Mouse (Mus musculus) hindbrain, embryonic 12.5 days (tissue): ENCODE results near the gene Olfr460. TPM values are rescaled to one million over a fixed set of nuclear protein-coding genes. Genes with fewer than 3 reads are reported as not detected.
"Not testable (repeated sequence)": the region's sequence is repeated elsewhere in the genome, so short reads cannot be mapped to it uniquely, and the experiment has no call there.

ENCODE experiments used
- ATAC-seq: fragments of 200-750 bp; cut with Nextera tagmentation; 2 replicates; pipeline ENCODE4 v1.8.0; 2017; ENCODE audit warnings: moderate TSS enrichment; ENCODE audit not compliant: low FRiP score
- H3K27ac ChIP-seq: fragments of 300-500 bp; sonication (generic); 2 replicates; pipeline ENCODE4 v1.5.1; 2016; ENCODE audit warnings: mild to moderate bottlenecking
- H3K27me3 ChIP-seq: fragments of 300-500 bp; sonication (generic); 2 replicates; pipeline ENCODE4 v1.6.1; 2016; ENCODE audit warnings: mild to moderate bottlenecking
- H3K36me3 ChIP-seq: fragments of 300-500 bp; sonication (generic); 2 replicates; pipeline ENCODE4 v1.6.1; 2016; ENCODE audit warnings: mild to moderate bottlenecking
- H3K4me1 ChIP-seq: fragments of 300-500 bp; sonication (generic); 2 replicates; pipeline ENCODE4 v1.6.1; 2016
- H3K4me2 ChIP-seq: fragments of 300-500 bp; sonication (generic); replicated peaks from 2 replicates; pipeline ENCODE4 v1.6.1; 2016; ENCODE audit warnings: mild to moderate bottlenecking
- H3K4me3 ChIP-seq: fragments of 300-500 bp; sonication (generic); 2 replicates; pipeline ENCODE4 v1.5.1; 2016; ENCODE audit warnings: mild to moderate bottlenecking
- H3K9ac ChIP-seq: fragments of 300-500 bp; sonication (generic); 2 replicates; pipeline ENCODE4 v1.6.1; 2016; ENCODE audit warnings: mild to moderate bottlenecking, moderate library complexity
- H3K9me3 ChIP-seq: fragments of 300-500 bp; sonication (generic); replicated peaks from 2 replicates; pipeline ENCODE4 v1.6.1; 2016; ENCODE audit warnings: mild to moderate bottlenecking
- WGBS: fragments of 180-500 bp; shearing (Covaris S2); methylation state at CpG from one replicate; pipeline ENCODE4 v1.1.7; 2016; 5-methylcytosine and 5-hydroxymethylcytosine counted together
- polyA plus RNA-seq: library from polyadenylated mRNA; unstranded; fragments of >200 nt; fragmentation: Nextera tagmentation; extraction: Ambion mirVana; gene quantifications from 2 replicates; pipeline ENCODE4 v1.2.1, GENCODE M21; 2016

Gene Olfr460
- not detected in 2 replicates for polyA plus RNA-seq

DNA sequence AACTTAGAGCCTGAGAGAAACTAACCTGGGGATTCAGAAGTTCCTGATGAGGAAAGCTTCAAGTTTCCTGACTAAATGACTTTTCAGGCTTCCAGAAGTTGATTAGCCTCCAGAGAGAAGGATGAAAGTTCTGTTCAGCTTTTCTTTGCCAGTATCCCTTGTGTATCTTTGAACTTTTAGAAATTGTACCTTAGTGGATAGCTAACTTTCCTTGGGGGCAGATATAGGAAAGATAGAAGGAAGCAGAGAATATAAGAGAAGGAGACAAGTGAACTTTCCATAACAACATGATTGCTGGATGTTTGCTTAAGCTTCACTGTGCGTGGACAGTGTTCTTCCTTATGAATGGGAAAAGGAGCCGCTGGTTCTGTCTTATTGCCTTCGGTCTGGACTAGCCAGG, at the start of gene Olfr460:
Gene Olfr460, plus strand, starts transcription at position 301 of the 400 bp plus-strand sequence.
- Histone ChIP-seq H3K4me3 (no peak within 1 kb of the TSS), H3K9ac (no peak within 1 kb of the TSS), H3K27ac (no peak within 1 kb of the TSS), H3K4me1 (no peaks in the 10 kb centered on the region), H3K9me3 (no peaks in the 10 kb centered on the region), H3K27me3 (no peaks in the 10 kb centered on the region), H3K4me2 (no peak within 1 kb of the TSS), H3K36me3 (no peaks in the 10 kb centered on the region)
- WGBS = 85% methylated on average over 3 of the region's 3 CpGs
- no peak for ATAC-seq

DNA sequence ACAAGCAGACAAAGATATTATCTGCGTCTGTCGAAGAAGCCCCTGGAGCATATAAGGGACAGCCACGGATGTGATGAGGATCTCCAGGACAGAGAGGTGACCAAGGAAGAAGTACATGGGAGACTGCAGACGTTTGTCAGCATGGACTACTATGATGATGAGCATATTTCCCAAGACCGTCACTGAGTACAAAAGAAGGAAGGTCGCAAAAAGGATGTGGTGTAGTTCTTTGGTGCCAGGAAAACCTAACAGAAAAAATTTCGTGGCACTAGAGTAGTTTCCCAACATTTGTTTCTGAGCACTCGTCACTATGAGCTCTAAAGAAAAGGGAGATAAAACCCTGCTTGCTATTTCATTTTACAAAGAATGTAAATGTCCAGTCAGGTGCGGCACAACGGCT, 24.6 kb upstream of the Olfr460 start:
- Histone ChIP-seq H3K4me2 (no peak overlapping the region), H3K4me1 (no peaks in the 10 kb centered on the region), H3K4me3 (no peak overlapping the region), H3K9ac (no peak overlapping the region), H3K27me3 (no peaks in the 10 kb centered on the region), H3K9me3 (no peaks in the 10 kb centered on the region), H3K27ac (no peak overlapping the region), H3K36me3 (no peaks in the 10 kb centered on the region)
- ATAC-seq = no peak
- WGBS = 86% methylated on average over 10 of the region's 10 CpGs

DNA sequence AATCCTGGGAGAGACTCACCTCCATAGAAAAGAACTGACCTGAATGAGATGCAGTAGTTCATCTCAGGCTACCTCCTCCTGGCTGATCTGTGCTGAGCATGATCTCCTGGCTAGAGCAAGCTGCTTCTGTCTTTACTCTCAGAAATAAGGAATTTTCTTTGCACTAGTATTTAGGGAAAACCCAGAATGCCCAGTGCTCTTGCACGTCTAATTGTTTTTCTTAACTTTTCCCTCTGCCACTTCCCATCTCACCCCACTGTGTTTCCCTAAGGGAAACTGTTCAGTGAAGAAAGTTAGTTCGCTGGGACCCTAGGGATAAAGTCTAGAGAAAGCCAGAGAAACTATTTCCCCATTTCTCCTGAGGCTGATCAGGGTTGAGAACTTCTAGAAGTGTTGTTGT, 14.3 kb upstream of the Olfr460 start, which contains the start of gene Olfr461:
Gene Olfr461, minus strand, starts transcription at position 101 of the 400 bp plus-strand sequence.
- no peak for ATAC-seq
- H3K9ac ChIP-seq = no peak within 1 kb of the TSS
- H3K27me3 ChIP-seq = no peaks in the 10 kb centered on the region
- H3K4me2 ChIP-seq = no peak within 1 kb of the TSS
- WGBS = 77% methylated on average over 2 of the region's 2 CpGs
- no peak within 1 kb of the TSS for H3K4me3 ChIP-seq
- no peaks in the 10 kb centered on the region for H3K9me3 ChIP-seq
- no peak within 1 kb of the TSS for H3K27ac ChIP-seq
- no peaks in the 10 kb centered on the region for H3K4me1 ChIP-seq
- no peaks in the 10 kb centered on the region for H3K36me3 ChIP-seq

DNA sequence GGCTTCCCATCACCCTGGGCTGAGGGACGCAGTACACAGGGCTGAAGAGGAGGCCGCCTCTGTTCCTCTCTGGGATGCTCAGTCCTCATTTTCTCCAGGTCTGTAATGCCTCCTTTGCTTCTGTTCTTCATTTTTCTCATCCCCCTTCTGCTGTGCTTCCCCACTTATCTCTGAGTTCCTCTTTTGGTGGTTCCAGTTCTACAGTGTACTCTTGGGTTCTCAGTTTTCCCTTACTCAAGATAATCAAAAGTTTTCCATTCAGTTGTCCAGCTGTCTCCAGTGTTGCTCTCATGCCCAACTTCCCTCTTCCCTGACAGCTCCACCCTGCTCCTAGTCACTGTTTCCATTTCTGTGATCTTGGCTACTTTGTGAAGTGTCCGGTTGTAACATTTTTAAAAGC, 4.3 kb downstream of the Olfr460 start:
- Histone ChIP-seq H3K4me3 (no peak overlapping the region), H3K9ac (no peak overlapping the region), H3K9me3 (no peaks in the 10 kb centered on the region), H3K27me3 (no peaks in the 10 kb centered on the region), H3K4me2 (no peak overlapping the region), H3K27ac (no peak overlapping the region), H3K36me3 (no peaks in the 10 kb centered on the region), H3K4me1 (no peaks in the 10 kb centered on the region)
- ATAC-seq = no peak
- WGBS = 81% methylated on average over 3 of the region's 3 CpGs

DNA sequence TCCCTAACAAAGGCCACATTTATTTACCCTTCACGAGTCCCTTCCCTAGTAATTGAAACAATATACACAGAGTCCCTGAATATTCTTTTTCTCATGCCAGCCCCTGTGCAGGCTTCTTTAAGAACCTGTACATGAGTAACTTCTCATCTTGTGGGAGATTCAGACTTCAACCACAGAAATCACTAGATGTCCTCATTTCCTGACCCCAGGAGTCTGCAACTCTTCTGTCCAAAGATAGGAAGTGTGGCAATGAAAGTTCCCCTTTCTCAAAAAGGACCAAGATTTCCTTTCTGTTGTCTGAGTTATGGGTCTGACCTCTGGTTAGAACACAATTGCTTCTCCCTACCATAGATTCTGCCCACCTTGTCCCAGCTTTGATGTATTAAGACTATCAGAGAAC, 7.0 kb downstream of the Olfr460 start:
- WGBS = 91% methylated on average over 1 of the region's 1 CpGs
- no peak overlapping the region for H3K4me2 ChIP-seq
- no peak overlapping the region for H3K9ac ChIP-seq
- H3K27me3 ChIP-seq = no peaks in the 10 kb centered on the region
- no peaks in the 10 kb centered on the region for H3K36me3 ChIP-seq
- no peaks in the 10 kb centered on the region for H3K9me3 ChIP-seq
- H3K27ac ChIP-seq = no peak overlapping the region
- no peaks in the 10 kb centered on the region for H3K4me1 ChIP-seq
- ATAC-seq = no peak
- no peak overlapping the region for H3K4me3 ChIP-seq

DNA sequence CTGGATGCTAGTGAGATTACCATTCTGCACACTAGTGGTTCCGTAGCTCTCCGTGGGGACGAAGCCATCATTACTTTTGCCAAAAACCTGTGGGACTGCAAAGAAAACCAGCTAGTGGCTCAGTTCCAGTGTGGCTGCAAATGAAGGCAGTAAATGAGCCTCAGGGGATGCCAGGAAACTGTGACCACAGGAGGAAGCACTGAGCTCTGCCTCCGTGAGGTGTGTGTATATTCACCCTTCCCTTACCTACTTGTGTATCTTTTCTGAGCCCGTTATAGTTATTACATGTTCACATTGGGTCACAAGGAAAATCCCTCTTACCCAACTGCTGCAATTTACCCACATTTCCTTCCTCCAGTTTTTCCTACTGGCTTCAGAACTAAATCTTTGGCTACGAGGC, 15.0 kb downstream of the Olfr460 start:
- H3K4me3 ChIP-seq = no peak overlapping the region
- no peak overlapping the region for H3K4me2 ChIP-seq
- no peaks in the 10 kb centered on the region for H3K27me3 ChIP-seq
- no peaks in the 10 kb centered on the region for H3K9me3 ChIP-seq
- H3K9ac ChIP-seq = no peak overlapping the region
- H3K4me1 ChIP-seq = no peaks in the 10 kb centered on the region
- ATAC-seq = no peak
- no peaks in the 10 kb centered on the region for H3K36me3 ChIP-seq
- 90% methylated on average over 6 of the region's 6 CpGs for WGBS
- H3K27ac ChIP-seq = no peak overlapping the region

DNA sequence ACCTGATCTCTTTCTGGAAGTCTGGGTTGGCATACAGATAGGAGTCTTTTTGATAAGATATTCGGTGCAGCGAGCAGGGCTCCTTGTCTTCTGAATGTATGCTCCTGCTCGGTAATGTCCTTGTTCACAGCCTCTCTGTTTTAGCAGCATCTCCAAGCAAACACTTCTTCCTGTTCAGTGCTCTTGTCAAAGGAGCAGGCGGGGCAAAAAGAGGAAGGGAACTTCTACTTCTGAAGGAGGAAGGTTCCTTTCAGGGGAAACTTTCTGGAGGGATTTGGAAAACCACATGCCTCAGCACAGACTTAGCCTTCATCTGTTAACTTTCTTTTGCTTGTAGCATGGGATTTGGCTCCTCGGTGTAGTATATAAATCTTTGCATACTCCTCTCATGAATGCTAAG, 16.4 kb downstream of the Olfr460 start, which contains the start of gene Clec5a:
Gene Clec5a, minus strand, starts transcription at position 177 of the 400 bp plus-strand sequence.
- no peak within 1 kb of the TSS for H3K4me2 ChIP-seq
- H3K36me3 ChIP-seq = no peaks in the 10 kb centered on the region
- H3K4me1 ChIP-seq = no peaks in the 10 kb centered on the region
- WGBS = 82% methylated on average over 5 of the region's 5 CpGs
- H3K9me3 ChIP-seq = no peaks in the 10 kb centered on the region
- ATAC-seq = no peak
- no peak within 1 kb of the TSS for H3K27ac ChIP-seq
- H3K27me3 ChIP-seq = no peaks in the 10 kb centered on the region
- no peak within 1 kb of the TSS for H3K9ac ChIP-seq
- no peak within 1 kb of the TSS for H3K4me3 ChIP-seq

DNA sequence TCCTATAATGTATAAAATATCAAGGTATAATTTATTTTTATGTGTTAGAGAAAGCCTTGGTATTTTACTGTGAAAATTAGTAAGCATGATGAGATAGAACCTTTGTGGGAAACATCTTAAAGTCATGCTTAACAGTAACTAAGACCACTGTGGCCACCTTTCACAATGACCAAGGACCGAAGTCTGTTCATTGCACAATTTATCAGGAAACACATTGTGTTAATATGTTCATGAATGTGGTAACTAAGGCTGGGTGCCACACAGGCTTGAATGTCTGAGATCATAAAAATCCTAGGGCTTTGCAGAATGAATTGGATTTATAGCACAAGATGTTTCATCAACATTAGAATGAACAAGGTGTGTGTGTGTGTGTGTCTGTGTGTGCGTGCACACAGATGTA, 19.1 kb downstream of the Olfr460 start:
- no peak overlapping the region for H3K4me3 ChIP-seq
- no peak for ATAC-seq
- no peaks in the 10 kb centered on the region for H3K36me3 ChIP-seq
- H3K9me3 ChIP-seq = no peaks in the 10 kb centered on the region
- H3K27ac ChIP-seq = no peak overlapping the region
- no peak overlapping the region for H3K4me2 ChIP-seq
- H3K27me3 ChIP-seq = no peaks in the 10 kb centered on the region
- WGBS = 92% methylated on average over 2 of the region's 2 CpGs
- H3K4me1 ChIP-seq = no peaks in the 10 kb centered on the region
- H3K9ac ChIP-seq = no peak overlapping the region

DNA sequence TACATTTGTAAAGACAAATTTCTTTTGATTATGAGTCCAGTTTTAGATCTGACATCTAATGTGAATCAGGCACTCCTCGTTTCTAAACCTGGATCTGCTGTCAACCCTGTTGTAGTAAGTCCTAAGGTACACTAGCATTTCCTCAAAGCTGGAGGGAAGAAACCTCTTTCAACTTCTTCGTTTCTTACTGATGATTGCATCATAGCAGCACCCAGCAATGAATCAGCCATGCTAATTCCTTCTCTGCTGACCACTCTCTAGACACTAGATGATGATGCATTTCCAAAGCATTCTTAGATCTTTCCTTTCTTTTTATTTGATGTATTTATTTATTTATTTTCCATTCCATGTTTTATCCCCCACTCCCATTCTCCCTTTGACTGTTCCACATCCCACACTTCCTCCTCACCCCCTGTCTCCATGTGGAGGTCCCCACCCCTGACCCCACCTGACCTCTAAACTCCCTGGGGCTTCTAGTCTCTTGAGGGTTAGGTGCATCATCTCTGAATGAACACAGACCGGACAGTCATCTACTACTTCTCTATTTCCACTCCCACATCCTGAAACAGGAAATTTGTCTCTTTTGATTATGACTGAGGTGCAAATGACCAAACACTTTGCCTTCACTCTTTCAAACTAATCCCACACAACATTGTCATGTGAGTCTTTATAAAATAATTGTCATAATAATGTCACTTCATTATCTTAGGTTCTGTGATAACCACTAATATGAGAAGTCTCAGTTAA, 25.7 kb downstream of the Olfr460 start:
- Histone ChIP-seq H3K9me3 (no peaks in the 10 kb centered on the region), H3K9ac (no peak overlapping the region), H3K27ac (no peak overlapping the region), H3K4me3 (no peak overlapping the region), H3K27me3 (no peaks in the 10 kb centered on the region), H3K4me1 (no peaks in the 10 kb centered on the region), H3K4me2 (no peak overlapping the region), H3K36me3 (no peaks in the 10 kb centered on the region)
- WGBS = 73% methylated on average over 3 of the region's 3 CpGs
- no peak for ATAC-seq

DNA sequence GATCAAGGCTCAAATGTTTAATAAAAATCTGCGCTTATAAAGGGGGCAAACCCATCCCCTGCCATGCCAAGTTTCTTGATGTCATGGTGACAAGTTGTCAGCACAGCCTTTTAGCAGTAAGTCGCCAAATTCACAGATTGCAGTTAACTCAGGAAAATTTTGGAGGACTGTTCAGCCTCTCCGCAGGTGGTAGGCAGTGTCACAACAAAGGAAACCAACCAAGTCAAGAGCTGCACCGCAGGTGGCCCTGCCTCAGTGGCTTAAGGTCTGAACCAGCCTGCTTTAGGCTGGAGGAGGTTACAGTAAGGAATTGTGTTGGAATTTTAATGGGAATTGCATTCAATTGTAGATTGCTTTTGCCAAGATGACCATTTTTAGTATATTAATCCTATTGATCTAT, 29.3 kb downstream of the Olfr460 start:
- H3K4me2 ChIP-seq, H3K4me1 ChIP-seq, H3K27ac ChIP-seq, H3K9ac ChIP-seq, H3K27me3 ChIP-seq, H3K36me3 ChIP-seq, ATAC-seq, H3K9me3 ChIP-seq, H3K4me3 ChIP-seq: not testable (repeated sequence)
- WGBS = 39% methylated on average over 4 of the region's 4 CpGs

DNA sequence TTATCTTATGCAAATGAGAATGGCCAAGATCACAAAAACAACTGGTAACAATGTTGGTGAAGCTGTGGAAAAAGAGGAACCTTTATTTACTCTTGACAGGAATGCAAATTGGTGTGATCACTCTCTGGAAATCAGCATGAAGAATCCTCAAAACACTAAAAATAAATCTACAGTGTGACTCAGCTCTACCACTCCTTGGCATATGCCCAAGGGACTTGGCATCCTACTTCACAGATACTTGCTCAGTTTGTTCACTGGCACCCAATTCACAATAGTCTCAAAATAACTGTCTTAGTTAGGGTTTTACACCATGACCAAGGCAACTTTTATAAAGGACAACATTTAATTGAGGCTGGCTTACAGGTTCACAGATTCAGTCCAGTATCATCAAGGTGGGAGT, 38.1 kb downstream of the Olfr460 start:
- H3K4me1 ChIP-seq = no peaks in the 10 kb centered on the region
- no peak overlapping the region for H3K9ac ChIP-seq
- no peaks in the 10 kb centered on the region for H3K27me3 ChIP-seq
- H3K4me3 ChIP-seq = no peak overlapping the region
- H3K36me3 ChIP-seq = no peaks in the 10 kb centered on the region
- no peak overlapping the region for H3K27ac ChIP-seq
- no peak overlapping the region for H3K4me2 ChIP-seq
- H3K9me3 ChIP-seq = no peaks in the 10 kb centered on the region
- ATAC-seq = no peak

DNA sequence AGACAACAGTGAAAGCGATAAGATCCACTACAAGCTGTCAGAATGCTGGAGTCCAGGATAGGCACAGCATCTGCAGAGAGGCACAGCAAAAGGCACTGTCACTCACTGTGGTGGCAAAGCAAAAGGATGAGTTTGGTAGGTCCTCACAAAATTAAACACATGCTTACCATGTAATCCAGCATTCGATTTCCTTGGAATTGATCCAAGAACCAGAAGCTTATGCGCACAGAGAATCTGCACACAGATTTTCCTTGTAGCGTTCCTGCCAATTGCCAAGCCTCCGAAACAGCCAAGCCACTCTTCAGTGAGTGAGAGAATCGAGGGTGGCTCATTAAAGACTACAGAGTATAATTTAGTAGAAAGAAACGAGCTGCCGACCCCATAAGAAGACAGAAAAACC, 41.0 kb downstream of the Olfr460 start:
- Histone ChIP-seq H3K4me1 (no peaks in the 10 kb centered on the region), H3K27me3 (no peaks in the 10 kb centered on the region), H3K4me2 (no peak overlapping the region), H3K9ac (no peak overlapping the region), H3K9me3 (no peaks in the 10 kb centered on the region), H3K36me3 (no peaks in the 10 kb centered on the region), H3K27ac (no peak overlapping the region), H3K4me3 (no peak overlapping the region)
- WGBS = 83% methylated on average over 8 of the region's 8 CpGs
- ATAC-seq = no peak

DNA sequence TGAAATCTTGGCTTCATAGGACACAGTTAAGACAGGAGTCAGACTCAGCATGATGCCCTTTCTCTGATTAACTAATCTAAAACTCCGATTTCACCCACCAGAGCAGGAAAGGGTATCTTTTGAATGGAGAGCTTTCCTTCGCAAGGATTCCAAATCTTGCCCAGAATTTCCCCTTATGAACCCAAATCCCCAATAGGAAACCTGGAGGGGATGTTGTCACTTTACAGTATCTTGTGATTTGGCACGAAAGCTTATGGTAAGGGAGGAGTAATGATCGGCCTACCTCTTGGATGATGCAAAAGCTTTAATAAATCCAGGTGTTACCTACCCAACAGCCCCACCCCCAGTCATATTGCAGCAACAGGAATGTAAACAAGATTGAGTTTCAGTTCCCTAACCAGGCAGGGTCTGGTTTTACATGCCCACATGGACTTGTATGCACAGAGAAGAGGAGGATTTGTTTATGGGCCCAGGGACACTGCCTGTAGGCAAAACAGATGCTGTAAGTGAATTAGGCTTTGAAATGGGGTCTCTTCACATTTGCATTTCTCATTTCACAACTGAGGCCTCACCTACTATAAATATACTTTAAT, 44.1 kb downstream of the Olfr460 start, which contains the start of gene Tas2r138:
Gene Tas2r138, minus strand, starts transcription at position 51 of the 593 bp plus-strand sequence.
- Histone ChIP-seq H3K36me3 (no peaks in the 10 kb centered on the region), H3K27ac (no peak within 1 kb of the TSS), H3K9ac (no peak within 1 kb of the TSS), H3K4me3 (no peak within 1 kb of the TSS), H3K4me2 (no peak within 1 kb of the TSS), H3K9me3 (no peaks in the 10 kb centered on the region), H3K4me1 (no peaks in the 10 kb centered on the region), H3K27me3 (no peaks in the 10 kb centered on the region)
- 83% methylated on average over 4 of the region's 4 CpGs for WGBS
- ATAC-seq = no peak
